Mouse (Mus musculus): ENCODE measurements around the gene Teddm1a.

The Teddm1a gene

GRCm38 (mm10) chr1:153905884-153906283 is 14.3 kb downstream of the Teddm1a start:
- no peak for DNase-seq (ENCODE audit: low spot score)

- DNase-seq (ENCODE audit: low spot score), result no peak
Observed at GRCm38 (mm10) chr1:153908208-153908607, 16.7 kb downstream of the Teddm1a start.

- no peak for DNase-seq (ENCODE audit: low spot score)
Observed at GRCm38 (mm10) chr1:153908741-153909140, 17.2 kb downstream of the Teddm1a start.

- DNase-seq (ENCODE audit: low spot score), result peak; percentile 69
Observed at GRCm38 (mm10) chr1:153909213-153909962, 17.8 kb downstream of the Teddm1a start.

- DNase-seq (ENCODE audit: low spot score), result no peak
Observed at GRCm38 (mm10) chr1:153909963-153910291, 18.4 kb downstream of the Teddm1a start.

- no peak for DNase-seq (ENCODE audit: low spot score)
Observed at GRCm38 (mm10) chr1:153910423-153910822, 18.9 kb downstream of the Teddm1a start.

- DNase-seq (ENCODE audit: low spot score), result no peak
Observed at GRCm38 (mm10) chr1:153911276-153911795, 19.8 kb downstream of the Teddm1a start.

- DNase-seq (ENCODE audit: low spot score), result no peak
Observed at GRCm38 (mm10) chr1:153913869-153914268, 22.3 kb downstream of the Teddm1a start.

- no peak for DNase-seq (ENCODE audit: low spot score)
Observed at GRCm38 (mm10) chr1:153918521-153919206, 27.1 kb downstream of the Teddm1a start.

- no peak for DNase-seq (ENCODE audit: low spot score)
Observed at GRCm38 (mm10) chr1:153921642-153922041, 30.1 kb downstream of the Teddm1a start.

GRCm38 (mm10) chr1:153922571-153923021 is 31.1 kb downstream of the Teddm1a start:
- no peak for DNase-seq (ENCODE audit: low spot score)

- DNase-seq (ENCODE audit: low spot score), result no peak
Observed at GRCm38 (mm10) chr1:153924395-153925385, 33.1 kb downstream of the Teddm1a start.

GRCm38 (mm10) chr1:153930431-153930830 is 38.9 kb downstream of the Teddm1a start:
- DNase-seq (ENCODE audit: low spot score), result no peak

- no peak for DNase-seq (ENCODE audit: low spot score)
Observed at GRCm38 (mm10) chr1:153933772-153934171, 42.2 kb downstream of the Teddm1a start.

GRCm38 (mm10) chr1:153935844-153936380 is 44.4 kb downstream of the Teddm1a start:
- no peak for DNase-seq (ENCODE audit: low spot score)

- DNase-seq (ENCODE audit: low spot score), result no peak
Observed at GRCm38 (mm10) chr1:153937025-153937424, 45.5 kb downstream of the Teddm1a start.

GRCm38 (mm10) chr1:153940986-153941385 is 49.4 kb downstream of the Teddm1a start:
- DNase-seq (ENCODE audit: low spot score), result no peak

All from ovary, postnatal 36 days (tissue).